Mouse (Mus musculus) hindlimb bud, embryonic 11.5 days (tissue): ENCODE measurements around the gene Tenm2.
A peak's percentile ranks its signal among the peaks of the same experiment; 100 is the strongest.

ENCODE experiments used
- DNase-seq: peaks from one replicate; pipeline ENCODE4 v3.0.0-alpha.2; 2012; ENCODE audit warnings: low read depth, low spot score; ENCODE audit errors: extremely low spot score

Tenm2 gene

GRCm38 (mm10) chr11:36161765-36162321 is 1073.9 kb downstream of the Tenm2 start:
- no peak for DNase-seq

- no peak for DNase-seq
These were observed 1082.3 kb downstream of the Tenm2 start for GRCm38 (mm10) chr11:36153450-36153849.

GRCm38 (mm10) chr11:36153011-36153410 is 1082.8 kb downstream of the Tenm2 start:
- DNase-seq: no peak

GRCm38 (mm10) chr11:36152226-36152625 is 1083.5 kb downstream of the Tenm2 start:
- DNase-seq: no peak

GRCm38 (mm10) chr11:36149092-36149491 is 1086.7 kb downstream of the Tenm2 start:
- DNase-seq: no peak

- DNase-seq: no peak
These were observed 1090.7 kb downstream of the Tenm2 start for GRCm38 (mm10) chr11:36145057-36145456.

- no peak for DNase-seq
These were observed 1095.4 kb downstream of the Tenm2 start for GRCm38 (mm10) chr11:36140411-36140810.

- no peak for DNase-seq
These were observed 1096.2 kb downstream of the Tenm2 start for GRCm38 (mm10) chr11:36139521-36139920.

GRCm38 (mm10) chr11:36137840-36138239 is 1097.9 kb downstream of the Tenm2 start:
- DNase-seq: no peak

- DNase-seq: no peak
These were observed 1098.5 kb downstream of the Tenm2 start for GRCm38 (mm10) chr11:36137276-36137675.

GRCm38 (mm10) chr11:36134645-36135044 is 1101.1 kb downstream of the Tenm2 start:
- no peak for DNase-seq

- DNase-seq: no peak
These were observed 1112.5 kb downstream of the Tenm2 start for GRCm38 (mm10) chr11:36123275-36123674.

GRCm38 (mm10) chr11:36121410-36121929 is 1114.3 kb downstream of the Tenm2 start:
- no peak for DNase-seq

- DNase-seq: no peak
These were observed 1115.0 kb downstream of the Tenm2 start for GRCm38 (mm10) chr11:36120591-36121409.

- DNase-seq: no peak
These were observed 1122.4 kb downstream of the Tenm2 start for GRCm38 (mm10) chr11:36113326-36113725.

- DNase-seq: no peak
These were observed 1126.6 kb downstream of the Tenm2 start for GRCm38 (mm10) chr11:36108970-36109731.

GRCm38 (mm10) chr11:36107840-36108239 is 1127.9 kb downstream of the Tenm2 start:
- no peak for DNase-seq

GRCm38 (mm10) chr11:36106639-36107038 is 1129.1 kb downstream of the Tenm2 start:
- DNase-seq: no peak

- DNase-seq: no peak
These were observed 1132.2 kb downstream of the Tenm2 start for GRCm38 (mm10) chr11:36103556-36103955.

GRCm38 (mm10) chr11:36096219-36096618 is 1139.5 kb downstream of the Tenm2 start:
- DNase-seq: no peak

GRCm38 (mm10) chr11:36090210-36090609 is 1145.6 kb downstream of the Tenm2 start:
- DNase-seq: peak; percentile 14
